Mouse (Mus musculus) kidney, embryonic 15.5 days (tissue): ENCODE results near the gene Cep170b. TPM values are rescaled to one million over a fixed set of nuclear protein-coding genes. Genes with fewer than 3 reads are reported as not detected.
A peak's percentile ranks its signal among the peaks of the same experiment; 100 is the strongest.

ENCODE experiments used
- ATAC-seq: fragments of 200-750 bp; cut with Nextera tagmentation; replicated peaks from 2 replicates; pipeline ENCODE4 v1.8.0; 2017; ENCODE audit warnings: moderate TSS enrichment; ENCODE audit not compliant: low FRiP score
- H3K27ac ChIP-seq: fragments of 300-500 bp; sonication (generic); 2 replicates; pipeline ENCODE4 v1.5.1; 2015; ENCODE audit warnings: mild to moderate bottlenecking, inconsistent platforms
- H3K27me3 ChIP-seq: fragments of 300-500 bp; sonication (generic); 2 replicates; pipeline ENCODE4 v1.6.1; 2015; ENCODE audit warnings: inconsistent platforms
- H3K36me3 ChIP-seq: fragments of 300-500 bp; sonication (generic); 2 replicates; pipeline ENCODE4 v1.6.1; 2015; ENCODE audit warnings: inconsistent platforms
- H3K4me1 ChIP-seq: fragments of 300-500 bp; sonication (generic); 2 replicates; pipeline ENCODE4 v1.6.1; 2015; ENCODE audit warnings: inconsistent platforms
- H3K4me2 ChIP-seq: fragments of 300-500 bp; sonication (generic); 2 replicates; pipeline ENCODE4 v1.6.1; 2015; ENCODE audit warnings: moderate library complexity, mild to moderate bottlenecking, inconsistent platforms
- H3K4me3 ChIP-seq: fragments of 300-500 bp; sonication (generic); replicated peaks from 2 replicates; pipeline ENCODE4 v1.5.1; 2015; ENCODE audit warnings: mild to moderate bottlenecking, inconsistent platforms
- H3K9ac ChIP-seq: fragments of 300-500 bp; sonication (generic); 2 replicates; pipeline ENCODE4 v1.6.1; 2015; ENCODE audit warnings: mild to moderate bottlenecking, inconsistent platforms
- H3K9me3 ChIP-seq: fragments of 300-500 bp; sonication (generic); replicated peaks from 2 replicates; pipeline ENCODE4 v1.6.1; 2016; ENCODE audit warnings: inconsistent platforms
- WGBS: fragments of 180-500 bp; shearing (Covaris S2); methylation state at CpG from one replicate; pipeline ENCODE4 v1.1.7; 2015; ENCODE audit warnings: mixed read lengths; 5-methylcytosine and 5-hydroxymethylcytosine counted together
- polyA plus RNA-seq: library from polyadenylated mRNA; unstranded; fragments of >200 nt; fragmentation: Nextera tagmentation; extraction: Ambion mirVana; gene quantifications from 2 replicates; pipeline ENCODE4 v1.2.1, GENCODE M21; 2015

The Cep170b gene
- polyA plus RNA-seq, 1 experiment from 2014 or later: 15.8 TPM

- no peaks in the 10 kb centered on the region for H3K9me3 ChIP-seq
- no peak overlapping the region for H3K4me3 ChIP-seq
- H3K9ac ChIP-seq: no peak overlapping the region
- no peak for ATAC-seq
- H3K4me1 ChIP-seq: peaks cover 24% of the 10 kb centered on the region
- no peaks in the 10 kb centered on the region for H3K27me3 ChIP-seq
- peaks cover 34% of the 10 kb centered on the region for H3K36me3 ChIP-seq
- 83% methylated on average over 11 of the region's 11 CpGs for WGBS
- no peak overlapping the region for H3K27ac ChIP-seq
- H3K4me2 ChIP-seq: no peak overlapping the region
Observed at GRCm38 (mm10) chr12:112744211-112744610, 24.0 kb downstream of the Cep170b start.

GRCm38 (mm10) chr12:112744891-112745580 is 24.8 kb downstream of the Cep170b start:
- no peak overlapping the region for H3K4me2 ChIP-seq
- peaks cover 25% of the 10 kb centered on the region for H3K36me3 ChIP-seq
- no peak overlapping the region for H3K9ac ChIP-seq
- 88% methylated on average over 10 of the region's 10 CpGs for WGBS
- H3K4me1 ChIP-seq: peaks cover 24% of the 10 kb centered on the region
- H3K4me3 ChIP-seq: no peak overlapping the region
- no peak for ATAC-seq
- H3K27me3 ChIP-seq: no peaks in the 10 kb centered on the region
- no peak overlapping the region for H3K27ac ChIP-seq
- no peaks in the 10 kb centered on the region for H3K9me3 ChIP-seq

GRCm38 (mm10) chr12:112745716-112746115 is 25.5 kb downstream of the Cep170b start:
- peaks cover 20% of the 10 kb centered on the region for H3K36me3 ChIP-seq
- no peak overlapping the region for H3K27ac ChIP-seq

GRCm38 (mm10) chr12:112746461-112746807 is 26.2 kb downstream of the Cep170b start:
- H3K4me1 ChIP-seq: peaks cover 24% of the 10 kb centered on the region
- peaks cover 20% of the 10 kb centered on the region for H3K36me3 ChIP-seq
- WGBS: 78% methylated on average over 4 of the region's 4 CpGs
- H3K9me3 ChIP-seq: no peaks in the 10 kb centered on the region
- ATAC-seq: no peak
- H3K27ac ChIP-seq: no peak overlapping the region
- no peak overlapping the region for H3K4me2 ChIP-seq
- H3K27me3 ChIP-seq: no peaks in the 10 kb centered on the region; the same call in 1 of the 2 replicates
- no peak overlapping the region for H3K4me3 ChIP-seq
- no peak overlapping the region for H3K9ac ChIP-seq

More at GRCm38 (mm10) chr12:112745716-112746115, 25.5 kb downstream of the Cep170b start:
- H3K4me2 ChIP-seq: no peak overlapping the region
- H3K9ac ChIP-seq: no peak overlapping the region
- no peak overlapping the region for H3K4me3 ChIP-seq
- no peaks in the 10 kb centered on the region for H3K9me3 ChIP-seq
- ATAC-seq: no peak
- no peaks in the 10 kb centered on the region for H3K27me3 ChIP-seq
- peaks cover 24% of the 10 kb centered on the region for H3K4me1 ChIP-seq
- 92% methylated on average over 10 of the region's 10 CpGs for WGBS

GRCm38 (mm10) chr12:112746808-112747605 is 26.8 kb downstream of the Cep170b start:
- Histone ChIP-seq H3K27me3 (no peaks in the 10 kb centered on the region; the same call in 1 of the 2 replicates), H3K27ac (peak overlapping the region; percentile 61), H3K4me2 (peak overlapping the region; percentile 22), H3K36me3 (peaks cover 20% of the 10 kb centered on the region), H3K4me1 (peaks cover 24% of the 10 kb centered on the region), H3K9me3 (no peaks in the 10 kb centered on the region), H3K4me3 (no peak overlapping the region), H3K9ac (no peak overlapping the region)
- 18% methylated on average over 10 of the region's 10 CpGs for WGBS
- ATAC-seq: peak; percentile 41

- H3K4me1 ChIP-seq: peaks cover 24% of the 10 kb centered on the region
- H3K27me3 ChIP-seq: no peaks in the 10 kb centered on the region; the same call in 1 of the 2 replicates
- H3K9me3 ChIP-seq: no peaks in the 10 kb centered on the region
- no peak overlapping the region for H3K4me2 ChIP-seq
- no peak overlapping the region for H3K27ac ChIP-seq
- no peak overlapping the region for H3K4me3 ChIP-seq
- no peak overlapping the region for H3K9ac ChIP-seq
- ATAC-seq: 0 out of 2 replicates have a peak, but pooled peaks have one; percentile 1
- H3K36me3 ChIP-seq: peaks cover 20% of the 10 kb centered on the region
- 78% methylated on average over 8 of the region's 8 CpGs for WGBS
Observed at GRCm38 (mm10) chr12:112747606-112747970, 27.3 kb downstream of the Cep170b start.

GRCm38 (mm10) chr12:112750976-112751375 is 30.7 kb downstream of the Cep170b start:
- ATAC-seq: no peak
- no peaks in the 10 kb centered on the region; the same call in 1 of the 2 replicates for H3K27me3 ChIP-seq
- peaks cover 8% of the 10 kb centered on the region for H3K4me1 ChIP-seq
- H3K4me3 ChIP-seq: no peak overlapping the region
- no peaks in the 10 kb centered on the region for H3K36me3 ChIP-seq
- H3K27ac ChIP-seq: no peak overlapping the region
- no peak overlapping the region for H3K9ac ChIP-seq
- WGBS: 83% methylated on average over 12 of the region's 12 CpGs
- H3K9me3 ChIP-seq: no peaks in the 10 kb centered on the region
- H3K4me2 ChIP-seq: no peak overlapping the region

- Histone ChIP-seq H3K27ac (no peak overlapping the region), H3K4me3 (no peak overlapping the region), H3K27me3 (no peaks in the 10 kb centered on the region; the same call in 1 of the 2 replicates), H3K9ac (no peak overlapping the region), H3K36me3 (no peaks in the 10 kb centered on the region), H3K4me1 (peaks cover 2% of the 10 kb centered on the region; the same call in 1 of the 2 replicates), H3K9me3 (no peaks in the 10 kb centered on the region), H3K4me2 (no peak overlapping the region)
- no peak for ATAC-seq
- WGBS: 38% methylated on average over 2 of the region's 2 CpGs
Observed at GRCm38 (mm10) chr12:112752399-112752798, 32.1 kb downstream of the Cep170b start.

- no peak for ATAC-seq
- Histone ChIP-seq H3K9me3 (no peaks in the 10 kb centered on the region), H3K27me3 (no peaks in the 10 kb centered on the region; the same call in 1 of the 2 replicates), H3K4me1 (0 out of 2 replicates have a peak, but pooled peaks cover 3% of the 10 kb centered on the region), H3K36me3 (no peaks in the 10 kb centered on the region), H3K27ac (no peak overlapping the region), H3K4me2 (no peak overlapping the region), H3K9ac (no peak overlapping the region), H3K4me3 (no peak overlapping the region)
- 77% methylated on average over 4 of the region's 4 CpGs for WGBS
Observed at GRCm38 (mm10) chr12:112755900-112756299, 35.6 kb downstream of the Cep170b start.

GRCm38 (mm10) chr12:112757896-112758295 is 37.6 kb downstream of the Cep170b start:
- Histone ChIP-seq H3K4me1 (0 out of 2 replicates have a peak, but pooled peaks cover 3% of the 10 kb centered on the region), H3K9ac (no peak overlapping the region), H3K4me2 (no peak overlapping the region), H3K9me3 (no peaks in the 10 kb centered on the region), H3K27ac (no peak overlapping the region), H3K36me3 (no peaks in the 10 kb centered on the region), H3K4me3 (no peak overlapping the region), H3K27me3 (no peaks in the 10 kb centered on the region)
- 82% methylated on average over 5 of the region's 5 CpGs for WGBS
- ATAC-seq: no peak

GRCm38 (mm10) chr12:112759471-112759870 is 39.2 kb downstream of the Cep170b start:
- no peak for ATAC-seq
- 0 out of 2 replicates have a peak, but pooled peaks cover 3% of the 10 kb centered on the region for H3K4me1 ChIP-seq
- H3K9ac ChIP-seq: no peak overlapping the region
- 87% methylated on average over 3 of the region's 3 CpGs for WGBS
- H3K4me3 ChIP-seq: no peak overlapping the region
- no peak overlapping the region for H3K4me2 ChIP-seq
- H3K9me3 ChIP-seq: no peaks in the 10 kb centered on the region
- H3K27ac ChIP-seq: no peak overlapping the region
- no peaks in the 10 kb centered on the region for H3K36me3 ChIP-seq
- H3K27me3 ChIP-seq: no peaks in the 10 kb centered on the region
